In genomic region chr10:20486461-20487253, GRCm38 (mm10) we compare ENCODE assay signal across 10 mouse cellular contexts.
DNase-seq lines count a peak whose midpoint lies in the region; ATAC-seq and TF ChIP-seq lines count a peak whose summit lies in the region.
"Had no signal": no experiment of that assay in that cellular context is flagged by ENCODE, and none has a peak within 500 bp of the region (broad histone marks: within the 10 kb centered on the region; RNA-seq: fewer than 3 reads in every experiment).

No protein-coding gene starts in this region.

- ATAC-seq in midbrain, postnatal 0 days (ENCODE audit: low FRiP score), result no peak
- no peak for ATAC-seq in midbrain, embryonic 15.5 days (replicated peaks)
- no peak for ATAC-seq in forebrain, embryonic 13.5 days

- H3K9me3 ChIP-seq in midbrain, postnatal 0 days (ENCODE audit: low read length), result no peaks in the 10 kb centered on the region
- no peaks in the 10 kb centered on the region for H3K9me3 ChIP-seq in midbrain, embryonic 15.5 days
- H3K9me3 ChIP-seq in forebrain, embryonic 13.5 days (replicated peaks), result no peaks in the 10 kb centered on the region
- H3K9me3 ChIP-seq: embryonic facial prominence, embryonic 13.5 days had no signal

- no peak for TF ChIP-seq CTCF in midbrain, postnatal 0 days (IDR thresholded peaks at IDR 0.05)

- 78% methylated on average over 19 of the region's 19 CpGs for WGBS in midbrain, postnatal 0 days
- 80% methylated on average over 19 of the region's 19 CpGs for WGBS in midbrain, embryonic 15.5 days
- 79% methylated on average over 19 of the region's 19 CpGs for WGBS in forebrain, embryonic 13.5 days

- DNase-seq in midbrain, postnatal 0 days (ENCODE audit: low spot score), result no peak
- peak; percentile 46 to 74 for DNase-seq in gastrocnemius, adult 8-10 months (ENCODE audit: low spot score in 2 of 2)
- DNase-seq in kidney, adult 18-20 months, result peak; percentile 74
- peak; percentile 65 to 91 for DNase-seq in lung, postnatal 4 days
- no peak for DNase-seq in adipocyte (ENCODE audit: low spot score)
- DNase-seq in spleen, postnatal 10 days (ENCODE audit: low spot score in 2 of 2), result no peak

- H3K27ac ChIP-seq in midbrain, postnatal 0 days (ENCODE audit: low read depth, low read length), result peak overlapping the region; percentile 26; the same call in 1 of the 2 replicates
- H3K27ac ChIP-seq in midbrain, embryonic 15.5 days, result no peak overlapping the region
- H3K27ac ChIP-seq in forebrain, embryonic 13.5 days, result no peak overlapping the region
- H3K27ac ChIP-seq: embryonic facial prominence, embryonic 13.5 days; macrophage had no signal

- H3K4me1 ChIP-seq in midbrain, postnatal 0 days (ENCODE audit: insufficient read depth, low read length), result no peaks in the 10 kb centered on the region
- no peaks in the 10 kb centered on the region for H3K4me1 ChIP-seq in midbrain, embryonic 15.5 days
- H3K4me1 ChIP-seq in forebrain, embryonic 13.5 days, result no peaks in the 10 kb centered on the region

- H3K4me2 ChIP-seq in midbrain, postnatal 0 days (ENCODE audit: low read depth, low read length, poor library complexity, severe bottlenecking), result no peak overlapping the region
- no peak overlapping the region for H3K4me2 ChIP-seq in midbrain, embryonic 15.5 days
- H3K4me2 ChIP-seq in forebrain, embryonic 13.5 days, result no peak overlapping the region
- H3K4me2 ChIP-seq: embryonic facial prominence, embryonic 13.5 days had no signal

- H3K36me3 ChIP-seq in midbrain, postnatal 0 days (ENCODE audit: insufficient read depth, low read length), result no peaks in the 10 kb centered on the region
- H3K36me3 ChIP-seq in midbrain, embryonic 15.5 days (replicated peaks), result no peaks in the 10 kb centered on the region
- no peaks in the 10 kb centered on the region for H3K36me3 ChIP-seq in forebrain, embryonic 13.5 days (ENCODE audit: poor library complexity, severe bottlenecking)
- H3K36me3 ChIP-seq: embryonic facial prominence, embryonic 13.5 days had no signal

- H3K9ac ChIP-seq in midbrain, postnatal 0 days (replicated peaks; ENCODE audit: low read length, poor library complexity, severe bottlenecking), result no peak overlapping the region
- H3K9ac ChIP-seq in midbrain, embryonic 15.5 days, result no peak overlapping the region
- no peak overlapping the region for H3K9ac ChIP-seq in forebrain, embryonic 13.5 days
- H3K9ac ChIP-seq: embryonic facial prominence, embryonic 13.5 days had no signal

- no peak overlapping the region for H3K4me3 ChIP-seq in midbrain, postnatal 0 days (ENCODE audit: low read depth, low read length)
- no peak overlapping the region for H3K4me3 ChIP-seq in midbrain, embryonic 15.5 days
- no peak overlapping the region for H3K4me3 ChIP-seq in forebrain, embryonic 13.5 days
- H3K4me3 ChIP-seq: embryonic facial prominence, embryonic 13.5 days had no signal

- H3K27me3 ChIP-seq in midbrain, postnatal 0 days (ENCODE audit: insufficient read depth, low read length), result no peaks in the 10 kb centered on the region
- H3K27me3 ChIP-seq in midbrain, embryonic 15.5 days (replicated peaks), result no peaks in the 10 kb centered on the region
- no peaks in the 10 kb centered on the region for H3K27me3 ChIP-seq in forebrain, embryonic 13.5 days
- H3K27me3 ChIP-seq: embryonic facial prominence, embryonic 13.5 days had no signal

Comparison
In these comparisons a context has a peak if more than half of its experiments do, and no peak if none do; other contexts are left out.
1. DNase-seq: peak in gastrocnemius, adult 8-10 months (2 of 2), kidney, adult 18-20 months (single experiment) and lung, postnatal 4 days (2 of 2); none in midbrain, postnatal 0 days (single experiment), adipocyte (single experiment) and spleen, postnatal 10 days (0 of 2).